Comparison of ENCODE assay signal across 13 mouse cellular contexts in the genomic region with DNA sequence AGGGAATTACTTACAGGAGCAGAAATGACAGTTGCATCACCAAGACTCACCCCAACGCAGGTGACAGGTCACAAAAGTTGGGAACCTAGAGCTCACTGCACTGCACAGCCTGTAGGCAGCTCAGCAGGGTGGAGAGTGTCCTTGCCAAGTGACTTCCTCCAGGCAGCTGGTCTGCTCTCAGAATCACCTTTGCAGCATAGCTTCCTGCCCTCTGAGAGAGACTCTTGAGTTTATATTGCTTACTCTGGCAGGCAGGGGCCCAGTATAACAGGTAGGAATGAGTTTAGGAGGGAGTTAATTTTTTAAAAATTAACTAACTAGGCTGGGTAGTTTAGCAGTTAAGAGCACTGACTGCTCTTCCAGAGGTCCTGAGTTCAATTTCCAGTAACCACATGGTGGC.
"Had no signal": no experiment of that assay in that cellular context is flagged by ENCODE, and none has a peak within 500 bp of the region (broad histone marks: within the 10 kb centered on the region; RNA-seq: fewer than 3 reads in every experiment).

No protein-coding gene starts in this region.

- H3K4me2 ChIP-seq: intestine, embryonic 15.5 days; liver, embryonic 11.5 days; liver, embryonic 15.5 days; neural tube, embryonic 12.5 days had no signal

- H3K4me3 ChIP-seq: intestine, embryonic 15.5 days; left cerebral cortex, adult 2 months; limb, embryonic 10.5 days; liver, embryonic 15.5 days; neural tube, embryonic 12.5 days had no signal

- ATAC-seq: hindbrain, postnatal 0 days; intestine, embryonic 15.5 days; lung, postnatal 0 days had no signal

- H3K27ac ChIP-seq: hindbrain, postnatal 0 days; intestine, embryonic 15.5 days; left cerebral cortex, adult 2 months; limb, embryonic 10.5 days; liver, embryonic 15.5 days; neural tube, embryonic 12.5 days; stomach, postnatal 0 days had no signal

- H3K27me3 ChIP-seq: intestine, embryonic 15.5 days; liver, embryonic 15.5 days; neural tube, embryonic 12.5 days had no signal

- H3K9me3 ChIP-seq: intestine, embryonic 15.5 days; limb, embryonic 10.5 days; liver, embryonic 15.5 days; neural tube, embryonic 12.5 days had no signal

- H3K4me1 ChIP-seq: intestine, embryonic 15.5 days; limb, embryonic 10.5 days; liver, embryonic 15.5 days; neural tube, embryonic 12.5 days had no signal

- DNase-seq: lung, adult 2 months; lung, postnatal 36 days; midbrain, embryonic 14.5 days; thymus, postnatal 14 days had no signal

- H3K9ac ChIP-seq: intestine, embryonic 15.5 days; liver, embryonic 15.5 days; neural tube, embryonic 12.5 days had no signal
